Mouse (Mus musculus): ENCODE results near the gene Asah2. TPM values are rescaled to one million over a fixed set of nuclear protein-coding genes. Genes with fewer than 3 reads are reported as not detected.

The Asah2 gene
- polyA plus RNA-seq, 1 experiment from 2014 or later = 0.47 TPM

Other genes starting within 250 kb of the Asah2 start
- gene A1cf, start 239.4 kb downstream of the Asah2 start, polyA plus RNA-seq (2015; fragmentation: Nextera tagmentation; extraction: Ambion mirVana) = 8.1 and 10.0 TPM in 2 replicates

Measured in liver, embryonic 15.5 days (tissue).